18 mouse cellular contexts compared by ENCODE assay signal in genomic region chr5:35118418-35118817, GRCm38 (mm10). TPM values are rescaled to one million over a fixed set of nuclear protein-coding genes. Genes with fewer than 3 reads are reported as not detected.
DNase-seq lines count a peak whose midpoint lies in the region; ATAC-seq and TF ChIP-seq lines count a peak whose summit lies in the region.
"Had no signal": no experiment of that assay in that cellular context is flagged by ENCODE, and none has a peak within 500 bp of the region (broad histone marks: within the 10 kb centered on the region; RNA-seq: fewer than 3 reads in every experiment).

No protein-coding gene starts in this region.

- peak; percentile 22 for DNase-seq in embryonic facial prominence, embryonic 14.5 days (ENCODE audit: low spot score)
- DNase-seq in embryonic facial prominence, embryonic 10.5 days (ENCODE audit: low spot score), result no peak
- DNase-seq in hindbrain, postnatal 0 days (ENCODE audit: low spot score), result peak; percentile 67
- DNase-seq in hindbrain, embryonic 11.5 days (ENCODE audit: low spot score), result no peak
- peak; percentile 33 for DNase-seq in adrenal gland, adult 8-10 months
- DNase-seq in cerebellum, adult 9-10 months, result peak; percentile 75
- DNase-seq in retina, postnatal 1 day, result no peak
- DNase-seq: B cell, adult 2 months; heart, adult 2 months; kidney, adult 8-10 months; liver; thymus, postnatal 14 days had no signal

- no peak overlapping the region for H3K9ac ChIP-seq in embryonic facial prominence, embryonic 14.5 days (ENCODE audit: low read depth, low read length)
- H3K9ac ChIP-seq in hindbrain, postnatal 0 days (replicated peaks; ENCODE audit: low read length), result no peak overlapping the region
- H3K9ac ChIP-seq in hindbrain, embryonic 11.5 days (ENCODE audit: low read depth, low read length), result no peak overlapping the region
- H3K9ac ChIP-seq: embryonic facial prominence, embryonic 12.5 days; hindbrain, embryonic 13.5 days; lung, embryonic 15.5 days; neural tube, embryonic 13.5 days had no signal

- TF ChIP-seq CTCF in hindbrain, postnatal 0 days (IDR thresholded peaks at IDR 0.05; ENCODE audit: low read depth), result no peak

- 0 out of 2 replicates have a peak, but pooled peaks cover 6% of the 10 kb centered on the region for H3K4me1 ChIP-seq in embryonic facial prominence, embryonic 14.5 days (ENCODE audit: control insufficient read depth, insufficient read depth, low read length)
- peaks cover 1% of the 10 kb centered on the region for H3K4me1 ChIP-seq in embryonic facial prominence, embryonic 10.5 days
- H3K4me1 ChIP-seq in hindbrain, postnatal 0 days (ENCODE audit: insufficient read depth, low read length), result no peaks in the 10 kb centered on the region
- no peaks in the 10 kb centered on the region for H3K4me1 ChIP-seq in hindbrain, embryonic 11.5 days (replicated peaks; ENCODE audit: control insufficient read depth, insufficient read depth, low read length)
- H3K4me1 ChIP-seq: embryonic facial prominence, embryonic 12.5 days; hindbrain, embryonic 13.5 days; lung, embryonic 15.5 days; neural tube, embryonic 13.5 days had no signal

- H3K4me3 ChIP-seq in embryonic facial prominence, embryonic 14.5 days (ENCODE audit: low read depth, low read length), result no peak overlapping the region
- no peak overlapping the region for H3K4me3 ChIP-seq in embryonic facial prominence, embryonic 10.5 days
- H3K4me3 ChIP-seq in hindbrain, postnatal 0 days (ENCODE audit: low read length), result no peak overlapping the region
- H3K4me3 ChIP-seq in hindbrain, embryonic 11.5 days (ENCODE audit: low read depth, low read length), result no peak overlapping the region
- H3K4me3 ChIP-seq: embryonic facial prominence, embryonic 12.5 days; heart, adult 2 months; hindbrain, embryonic 13.5 days; lung, embryonic 15.5 days; neural tube, embryonic 13.5 days had no signal

- no peaks in the 10 kb centered on the region for H3K27me3 ChIP-seq in embryonic facial prominence, embryonic 14.5 days (replicated peaks; ENCODE audit: control insufficient read depth, insufficient read depth, low read length)
- no peaks in the 10 kb centered on the region for H3K27me3 ChIP-seq in embryonic facial prominence, embryonic 10.5 days (replicated peaks; ENCODE audit: low read depth, poor library complexity, severe bottlenecking)
- H3K27me3 ChIP-seq in hindbrain, postnatal 0 days (ENCODE audit: insufficient read depth, low read length), result no peaks in the 10 kb centered on the region
- H3K27me3 ChIP-seq in hindbrain, embryonic 11.5 days (ENCODE audit: control insufficient read depth, insufficient read depth, low read length), result no peaks in the 10 kb centered on the region
- H3K27me3 ChIP-seq: embryonic facial prominence, embryonic 12.5 days; hindbrain, embryonic 13.5 days; lung, embryonic 15.5 days; neural tube, embryonic 13.5 days had no signal

- no peak overlapping the region for H3K4me2 ChIP-seq in embryonic facial prominence, embryonic 14.5 days (ENCODE audit: low read depth, low read length)
- no peak overlapping the region for H3K4me2 ChIP-seq in hindbrain, postnatal 0 days (ENCODE audit: low read depth, low read length)
- no peak overlapping the region for H3K4me2 ChIP-seq in hindbrain, embryonic 11.5 days (replicated peaks; ENCODE audit: low read depth, low read length)
- H3K4me2 ChIP-seq: embryonic facial prominence, embryonic 12.5 days; hindbrain, embryonic 13.5 days; lung, embryonic 15.5 days; neural tube, embryonic 13.5 days had no signal

- WGBS in embryonic facial prominence, embryonic 14.5 days, result 95% methylated on average over 2 of the region's 2 CpGs
- WGBS in embryonic facial prominence, embryonic 10.5 days, result 94% methylated on average over 2 of the region's 2 CpGs
- 53% methylated on average over 2 of the region's 2 CpGs for WGBS in hindbrain, postnatal 0 days
- 93% methylated on average over 2 of the region's 2 CpGs for WGBS in hindbrain, embryonic 11.5 days

- no peaks in the 10 kb centered on the region for H3K36me3 ChIP-seq in embryonic facial prominence, embryonic 14.5 days (ENCODE audit: control insufficient read depth, insufficient read depth, low read length)
- H3K36me3 ChIP-seq in embryonic facial prominence, embryonic 10.5 days (replicated peaks), result no peaks in the 10 kb centered on the region
- no peaks in the 10 kb centered on the region for H3K36me3 ChIP-seq in hindbrain, postnatal 0 days (ENCODE audit: insufficient read depth, low read length)
- no peaks in the 10 kb centered on the region for H3K36me3 ChIP-seq in hindbrain, embryonic 11.5 days (ENCODE audit: control insufficient read depth, insufficient read depth, low read length)
- H3K36me3 ChIP-seq: embryonic facial prominence, embryonic 12.5 days; hindbrain, embryonic 13.5 days; lung, embryonic 15.5 days; neural tube, embryonic 13.5 days had no signal

- H3K9me3 ChIP-seq in embryonic facial prominence, embryonic 14.5 days (ENCODE audit: control insufficient read depth, low read length), result no peaks in the 10 kb centered on the region
- H3K9me3 ChIP-seq in embryonic facial prominence, embryonic 10.5 days, result no peaks in the 10 kb centered on the region
- H3K9me3 ChIP-seq in hindbrain, postnatal 0 days (ENCODE audit: low read length), result no peaks in the 10 kb centered on the region
- no peaks in the 10 kb centered on the region for H3K9me3 ChIP-seq in hindbrain, embryonic 11.5 days (ENCODE audit: control insufficient read depth, low read length)
- H3K9me3 ChIP-seq: embryonic facial prominence, embryonic 12.5 days; hindbrain, embryonic 13.5 days; lung, embryonic 15.5 days; neural tube, embryonic 13.5 days had no signal

- H3K27ac ChIP-seq in embryonic facial prominence, embryonic 14.5 days (replicated peaks; ENCODE audit: low read depth, low read length), result no peak overlapping the region
- H3K27ac ChIP-seq in embryonic facial prominence, embryonic 10.5 days (replicated peaks), result no peak overlapping the region
- no peak overlapping the region for H3K27ac ChIP-seq in hindbrain, postnatal 0 days
- no peak overlapping the region for H3K27ac ChIP-seq in hindbrain, embryonic 11.5 days (ENCODE audit: low read depth, low read length)
- H3K27ac ChIP-seq: embryonic facial prominence, embryonic 12.5 days; heart, adult 2 months; hindbrain, embryonic 13.5 days; lung, embryonic 15.5 days; neural tube, embryonic 13.5 days had no signal

- ATAC-seq in embryonic facial prominence, embryonic 14.5 days (ENCODE audit: low read depth), result no peak
- ATAC-seq in hindbrain, postnatal 0 days, result 0 out of 2 replicates have a peak, but pooled peaks have one; percentile 21
- ATAC-seq in hindbrain, embryonic 11.5 days (ENCODE audit: low FRiP score), result no peak
- ATAC-seq in megakaryocyte-erythroid progenitor cell, adult 5-6 weeks (replicated peaks; ENCODE audit: low FRiP score, low TSS enrichment, poor library complexity, severe bottlenecking), result no peak
- ATAC-seq: midbrain, embryonic 16.5 days had no signal

RNA-seq across cellular contexts. Expression of gene Lrpap1, which starts 12.9 kb away (rescaled TPM):
- polyA plus RNA-seq in embryonic facial prominence, embryonic 14.5 days (2014; fragmentation: Nextera tagmentation; extraction: Ambion mirVana), result 158 and 170 TPM in 2 replicates
- 72.4 and 74.2 TPM in 2 replicates for polyA plus RNA-seq in embryonic facial prominence, embryonic 10.5 days (2016; fragmentation: Nextera tagmentation; extraction: Ambion mirVana)
- total RNA-seq in hindbrain, postnatal 0 days (2014; rRNA removed), result 97.2 and 99.5 TPM in 2 replicates
- polyA plus RNA-seq in hindbrain, postnatal 0 days (2015; fragmentation: Nextera tagmentation; extraction: Ambion mirVana), result 200 and 205 TPM in 2 replicates
- polyA plus RNA-seq in hindbrain, embryonic 11.5 days (2014; fragmentation: Nextera tagmentation; extraction: Ambion mirVana), result 104 TPM in 2 replicates
- 100 to 1,000 TPM in 2 of 4 experiments, 10 to 100 TPM in 2; 98.6 to 149 (median 115) TPM for total RNA-seq in adrenal gland, adult 8-10 months (2022)
- 22.9 and 26.7 TPM in 2 replicates for total RNA-seq in megakaryocyte-erythroid progenitor cell, adult 5-6 weeks (2014; fragmentation: Nextera tagmentation)
- total RNA-seq in megakaryocyte-erythroid progenitor cell, adult 5-6 weeks (2017), result 42.8 and 51.0 TPM in 2 replicates

Comparison
In these comparisons a context has a peak if more than half of its experiments do, and no peak if none do; other contexts are left out.
1. DNase-seq: peak in embryonic facial prominence, embryonic 14.5 days (single experiment), hindbrain, postnatal 0 days (single experiment), adrenal gland, adult 8-10 months (single experiment) and cerebellum, adult 9-10 months (single experiment); none in embryonic facial prominence, embryonic 10.5 days (single experiment), hindbrain, embryonic 11.5 days (single experiment) and retina, postnatal 1 day (single experiment).